Mouse (Mus musculus) forebrain, embryonic 14.5 days (tissue): Measurements from ENCODE around the gene Cdh6. TPM values are rescaled to one million over a fixed set of nuclear protein-coding genes. Genes with fewer than 3 reads are reported as not detected.

ENCODE experiments used
- ATAC-seq: fragments of 200-750 bp; cut with Nextera tagmentation; 2 replicates; pipeline ENCODE4 v1.8.0; 2017; ENCODE audit warnings: mild to moderate bottlenecking, moderate library complexity
- DNase-seq: peaks from one replicate; pipeline ENCODE4 v3.0.0-alpha.2; 2015; ENCODE audit warnings: low spot score
- H3K27ac ChIP-seq: fragments of 300-500 bp; sonication (generic); 2 replicates; pipeline ENCODE4 v1.5.1; 2014; ENCODE audit warnings: low read depth, mild to moderate bottlenecking, control low read depth, low read length, moderate library complexity
- H3K27me3 ChIP-seq: fragments of 300-500 bp; sonication (generic); replicated peaks from 2 replicates; pipeline ENCODE4 v1.6.1; 2014; ENCODE audit warnings: low read length, control low read depth, mixed read lengths; ENCODE audit not compliant: control insufficient read depth, insufficient read depth
- H3K36me3 ChIP-seq: fragments of 300-500 bp; sonication (generic); 2 replicates; pipeline ENCODE4 v1.6.1; 2014; ENCODE audit warnings: low read length, control low read depth; ENCODE audit not compliant: control insufficient read depth, insufficient read depth
- H3K4me1 ChIP-seq: fragments of 300-500 bp; sonication (generic); 2 replicates; pipeline ENCODE4 v1.6.1; 2014; ENCODE audit warnings: antibody characterized with exemption, low read length, control low read depth; ENCODE audit not compliant: control insufficient read depth, insufficient read depth
- H3K4me2 ChIP-seq: fragments of 300-500 bp; sonication (generic); 2 replicates; pipeline ENCODE4 v1.6.1; 2014; ENCODE audit warnings: mild to moderate bottlenecking, control low read depth, low read length
- H3K4me3 ChIP-seq: fragments of 300-500 bp; sonication (generic); 2 replicates; pipeline ENCODE4 v1.5.1; 2014; ENCODE audit warnings: low read depth, low read length, control low read depth
- H3K9ac ChIP-seq: fragments of 300-500 bp; sonication (generic); 2 replicates; pipeline ENCODE4 v1.6.1; 2014; ENCODE audit warnings: mild to moderate bottlenecking, low read length, control low read depth, moderate library complexity
- H3K9me3 ChIP-seq: fragments of 300-500 bp; sonication (generic); replicated peaks from 2 replicates; pipeline ENCODE4 v1.6.1; 2016; ENCODE audit warnings: low read length, control low read depth, mixed read lengths; ENCODE audit not compliant: control insufficient read depth
- WGBS: fragments of 180-500 bp; shearing (Covaris S2); extraction: QIAGEN DNeasy Blood & Tissue Kit; methylation state at CpG from one replicate; pipeline ENCODE4 v1.1.7; 2014; 5-methylcytosine and 5-hydroxymethylcytosine counted together
- polyA plus RNA-seq: library from polyadenylated mRNA; unstranded; fragments of >200 nt; fragmentation: Nextera tagmentation; extraction: Ambion mirVana; gene quantifications from 2 replicates; pipeline ENCODE4 v1.2.1, GENCODE M21; 2014

Gene Cdh6
- polyA plus RNA-seq, 1 experiment from 2014 or later, result 4.5 TPM

GRCm38 (mm10) chr15:13196237-13196636 is 22.8 kb upstream of the Cdh6 start:
- DNase-seq (no peak), ATAC-seq (no peak)
- Histone ChIP-seq H3K4me3 (no peak overlapping the region), H3K27ac (no peak overlapping the region), H3K36me3 (no peaks in the 10 kb centered on the region), H3K4me1 (no peaks in the 10 kb centered on the region), H3K9ac (no peak overlapping the region), H3K4me2 (no peak overlapping the region), H3K27me3 (no peaks in the 10 kb centered on the region), H3K9me3 (no peaks in the 10 kb centered on the region)
- 61% methylated on average over 1 of the region's 1 CpGs for WGBS

GRCm38 (mm10) chr15:13194048-13194447 is 20.6 kb upstream of the Cdh6 start:
- Histone ChIP-seq H3K27ac (no peak overlapping the region), H3K4me1 (no peaks in the 10 kb centered on the region), H3K4me3 (no peak overlapping the region), H3K27me3 (no peaks in the 10 kb centered on the region), H3K4me2 (no peak overlapping the region), H3K36me3 (no peaks in the 10 kb centered on the region), H3K9me3 (no peaks in the 10 kb centered on the region), H3K9ac (no peak overlapping the region)
- DNase-seq (no peak), ATAC-seq (no peak)

- Histone ChIP-seq H3K27ac (no peak overlapping the region), H3K36me3 (no peaks in the 10 kb centered on the region), H3K4me3 (no peak overlapping the region), H3K4me2 (no peak overlapping the region), H3K9ac (no peak overlapping the region), H3K27me3 (no peaks in the 10 kb centered on the region), H3K9me3 (no peaks in the 10 kb centered on the region), H3K4me1 (no peaks in the 10 kb centered on the region)
- ATAC-seq (no peak), DNase-seq (no peak)
- 73% methylated on average over 11 of the region's 11 CpGs for WGBS
Observed at GRCm38 (mm10) chr15:13193076-13193475, 19.6 kb upstream of the Cdh6 start.

- H3K9ac ChIP-seq, result no peak overlapping the region
- H3K36me3 ChIP-seq, result no peaks in the 10 kb centered on the region
- ATAC-seq, result 0 out of 2 replicates have a peak, but pooled peaks have one; percentile 32
- 65% methylated on average over 5 of the region's 5 CpGs for WGBS
- no peak overlapping the region for H3K4me3 ChIP-seq
- H3K27me3 ChIP-seq, result no peaks in the 10 kb centered on the region
- H3K9me3 ChIP-seq, result no peaks in the 10 kb centered on the region
- peak; percentile 41 for DNase-seq
- H3K4me1 ChIP-seq, result no peaks in the 10 kb centered on the region
- no peak overlapping the region for H3K4me2 ChIP-seq
- H3K27ac ChIP-seq, result no peak overlapping the region
Observed at GRCm38 (mm10) chr15:13183661-13184060, 10.2 kb upstream of the Cdh6 start.

GRCm38 (mm10) chr15:13181430-13181829 is 8.0 kb upstream of the Cdh6 start:
- Histone ChIP-seq H3K27ac (no peak overlapping the region), H3K9me3 (no peaks in the 10 kb centered on the region), H3K4me1 (no peaks in the 10 kb centered on the region), H3K36me3 (no peaks in the 10 kb centered on the region), H3K27me3 (no peaks in the 10 kb centered on the region), H3K4me3 (no peak overlapping the region), H3K4me2 (no peak overlapping the region), H3K9ac (no peak overlapping the region)
- 74% methylated on average over 8 of the region's 8 CpGs for WGBS
- DNase-seq, result no peak
- ATAC-seq, result peak; percentile 36

- H3K27ac ChIP-seq, result no peak overlapping the region
- 36% methylated on average over 4 of the region's 4 CpGs for WGBS
- no peaks in the 10 kb centered on the region for H3K9me3 ChIP-seq
- H3K4me2 ChIP-seq, result no peak overlapping the region
- no peak overlapping the region for H3K4me3 ChIP-seq
- H3K36me3 ChIP-seq, result no peaks in the 10 kb centered on the region
- ATAC-seq, result peak; percentile 53
- no peaks in the 10 kb centered on the region for H3K4me1 ChIP-seq
- no peaks in the 10 kb centered on the region for H3K27me3 ChIP-seq
- no peak overlapping the region for H3K9ac ChIP-seq
- DNase-seq, result peak; percentile 64
Observed at GRCm38 (mm10) chr15:13181014-13181413, 7.5 kb upstream of the Cdh6 start.

GRCm38 (mm10) chr15:13175978-13176377 is 2.5 kb upstream of the Cdh6 start:
- Histone ChIP-seq H3K27me3 (no peaks in the 10 kb centered on the region), H3K9me3 (no peaks in the 10 kb centered on the region), H3K4me3 (no peak overlapping the region), H3K27ac (no peak overlapping the region), H3K4me2 (no peak overlapping the region), H3K36me3 (no peaks in the 10 kb centered on the region), H3K4me1 (peaks cover 14% of the 10 kb centered on the region), H3K9ac (no peak overlapping the region)
- DNase-seq (no peak), ATAC-seq (no peak)
- 34% methylated on average over 9 of the region's 9 CpGs for WGBS

GRCm38 (mm10) chr15:13174618-13174980 is 1.1 kb upstream of the Cdh6 start:
- H3K4me3 ChIP-seq, result peak overlapping the region; percentile 60; the same call in 1 of the 2 replicates
- WGBS, result 7% methylated on average over 6 of the region's 6 CpGs
- H3K4me2 ChIP-seq, result peak overlapping the region; percentile 89
- no peaks in the 10 kb centered on the region for H3K36me3 ChIP-seq
- H3K9me3 ChIP-seq, result no peaks in the 10 kb centered on the region
- H3K4me1 ChIP-seq, result peaks cover 14% of the 10 kb centered on the region
- ATAC-seq (no peak), DNase-seq (no peak)
- no peak overlapping the region for H3K27ac ChIP-seq
- H3K9ac ChIP-seq, result peak overlapping the region; percentile 72; the same call in 1 of the 2 replicates
- no peaks in the 10 kb centered on the region for H3K27me3 ChIP-seq

- peak overlapping the region; percentile 72 for H3K9ac ChIP-seq
- DNase-seq, result peak; percentile 41
- H3K9me3 ChIP-seq, result no peaks in the 10 kb centered on the region
- no peaks in the 10 kb centered on the region for H3K27me3 ChIP-seq
- ATAC-seq, result peak; percentile 16
- 0 out of 2 replicates have a peak overlapping the region, but pooled peaks have one; percentile 75 for H3K27ac ChIP-seq
- no peaks in the 10 kb centered on the region for H3K36me3 ChIP-seq
- WGBS, result under 1% methylated on average over 27 of the region's 27 CpGs
- H3K4me1 ChIP-seq, result peaks cover 14% of the 10 kb centered on the region
- peak overlapping the region; percentile 60 for H3K4me3 ChIP-seq
- H3K4me2 ChIP-seq, result peak overlapping the region; percentile 89
Observed at GRCm38 (mm10) chr15:13173840-13174617, 554 bp upstream of the Cdh6 start.
